Mouse (Mus musculus): ENCODE measurements around the gene Apeh. TPM values are rescaled to one million over a fixed set of nuclear protein-coding genes. Genes with fewer than 3 reads are reported as not detected.

The Apeh gene
- polyA plus RNA-seq, 1 experiment from 2014 or later, result 76.2 TPM

- Histone ChIP-seq H3K27ac (peak overlapping the region; percentile 89), H3K27me3 (ENCODE audit: low read depth, poor library complexity, severe bottlenecking) (no peaks in the 10 kb centered on the region), H3K36me3 (peaks cover 43% of the 10 kb centered on the region), H3K9me3 (replicated peaks) (no peaks in the 10 kb centered on the region), H3K4me3 (peak overlapping the region; percentile 96), H3K4me1 (peaks cover 30% of the 10 kb centered on the region)
- 70% methylated on average over 10 of the region's 10 CpGs for WGBS
- DNase-seq (ENCODE audit: low spot score), result no peak
Measured at GRCm38 (mm10) chr9:108093586-108093985, 820 bp downstream of the Apeh start.

GRCm38 (mm10) chr9:108090611-108091120, 3.7 kb downstream of the Apeh start:
- Histone ChIP-seq H3K27me3 (ENCODE audit: low read depth, poor library complexity, severe bottlenecking) (no peaks in the 10 kb centered on the region), H3K9me3 (replicated peaks) (no peaks in the 10 kb centered on the region), H3K4me3 (no peak overlapping the region), H3K36me3 (peaks cover 73% of the 10 kb centered on the region), H3K4me1 (peaks cover 26% of the 10 kb centered on the region), H3K27ac (no peak overlapping the region)
- DNase-seq (ENCODE audit: low spot score), result no peak
- 95% methylated on average over 7 of the region's 7 CpGs for WGBS

- no peak for DNase-seq (ENCODE audit: low spot score)
- H3K27ac ChIP-seq, result no peak overlapping the region
Measured at GRCm38 (mm10) chr9:108085261-108085660, 9.1 kb downstream of the Apeh start.

GRCm38 (mm10) chr9:108083561-108083960, 10.8 kb downstream of the Apeh start:
- H3K4me3 ChIP-seq, result no peak overlapping the region
- no peaks in the 10 kb centered on the region for H3K9me3 ChIP-seq (replicated peaks)
- WGBS, result 80% methylated on average over 6 of the region's 6 CpGs
- DNase-seq (ENCODE audit: low spot score), result no peak
- peaks cover 36% of the 10 kb centered on the region for H3K4me1 ChIP-seq
- peaks cover 58% of the 10 kb centered on the region for H3K27me3 ChIP-seq (ENCODE audit: low read depth, poor library complexity, severe bottlenecking)
- H3K27ac ChIP-seq, result no peak overlapping the region
- peaks cover 50% of the 10 kb centered on the region for H3K36me3 ChIP-seq

More at GRCm38 (mm10) chr9:108085261-108085660, 9.1 kb downstream of the Apeh start:
- Histone ChIP-seq H3K36me3 (peaks cover 67% of the 10 kb centered on the region), H3K4me1 (peaks cover 20% of the 10 kb centered on the region), H3K27me3 (ENCODE audit: low read depth, poor library complexity, severe bottlenecking) (peaks cover 53% of the 10 kb centered on the region), H3K4me3 (no peak overlapping the region), H3K9me3 (replicated peaks) (no peaks in the 10 kb centered on the region)
- WGBS, result 96% methylated on average over 4 of the region's 4 CpGs

GRCm38 (mm10) chr9:108082988-108083431, 11.4 kb downstream of the Apeh start, which contains the start of gene Rnf123:
Gene Rnf123 (minus strand): TSS chr9:108083346.
- no peak for DNase-seq (ENCODE audit: low spot score)
- H3K27me3 ChIP-seq (ENCODE audit: low read depth, poor library complexity, severe bottlenecking), result peaks cover 58% of the 10 kb centered on the region
- H3K27ac ChIP-seq, result no peak within 1 kb of the TSS

GRCm38 (mm10) chr9:108082549-108082948, 11.9 kb downstream of the Apeh start:
- no peak for DNase-seq (ENCODE audit: low spot score)
- Histone ChIP-seq H3K4me1 (peaks cover 46% of the 10 kb centered on the region), H3K27ac (no peak overlapping the region), H3K4me3 (peak overlapping the region; percentile 29), H3K36me3 (peaks cover 40% of the 10 kb centered on the region), H3K27me3 (ENCODE audit: low read depth, poor library complexity, severe bottlenecking) (peaks cover 58% of the 10 kb centered on the region), H3K9me3 (replicated peaks) (no peaks in the 10 kb centered on the region)
- WGBS, result 4% methylated on average over 19 of the region's 19 CpGs

More at GRCm38 (mm10) chr9:108082988-108083431, 11.4 kb downstream of the Apeh start, which contains the start of gene Rnf123:
- H3K4me3 ChIP-seq, result peak within 1 kb of the TSS; percentile 29
- 33% methylated on average over 12 of the region's 12 CpGs for WGBS
- H3K4me1 ChIP-seq, result peaks cover 42% of the 10 kb centered on the region
- H3K9me3 ChIP-seq (replicated peaks), result no peaks in the 10 kb centered on the region
- peaks cover 45% of the 10 kb centered on the region for H3K36me3 ChIP-seq

- DNase-seq (ENCODE audit: low spot score), result no peak
- Histone ChIP-seq H3K36me3 (peaks cover 16% of the 10 kb centered on the region), H3K4me3 (peak within 1 kb of the TSS; percentile 85), H3K4me1 (peaks cover 51% of the 10 kb centered on the region), H3K27ac (peak within 1 kb of the TSS; percentile 90), H3K9me3 (replicated peaks) (no peaks in the 10 kb centered on the region), H3K27me3 (ENCODE audit: low read depth, poor library complexity, severe bottlenecking) (peaks cover 54% of the 10 kb centered on the region)
- 74% methylated on average over 5 of the region's 5 CpGs for WGBS
Measured at GRCm38 (mm10) chr9:108080168-108080567, 14.2 kb downstream of the Apeh start, which contains the start of gene Mst1. Gene Mst1 (plus strand): TSS chr9:108080436.

GRCm38 (mm10) chr9:108073141-108073930, 21.1 kb downstream of the Apeh start:
- DNase-seq (ENCODE audit: low spot score), result no peak
- H3K36me3 ChIP-seq, result peaks cover 38% of the 10 kb centered on the region
- peaks cover 18% of the 10 kb centered on the region for H3K4me1 ChIP-seq
- no peak overlapping the region for H3K4me3 ChIP-seq
- WGBS, result 64% methylated on average over 7 of the region's 7 CpGs
- H3K9me3 ChIP-seq (replicated peaks), result no peaks in the 10 kb centered on the region
- no peaks in the 10 kb centered on the region for H3K27me3 ChIP-seq (ENCODE audit: low read depth, poor library complexity, severe bottlenecking)
- H3K27ac ChIP-seq, result no peak overlapping the region

- WGBS, result 55% methylated on average over 9 of the region's 9 CpGs
Measured at GRCm38 (mm10) chr9:108072481-108072924, 21.9 kb downstream of the Apeh start.

GRCm38 (mm10) chr9:108071801-108072200, 22.6 kb downstream of the Apeh start:
- no peak overlapping the region for H3K27ac ChIP-seq
- no peak for DNase-seq (ENCODE audit: low spot score)
- no peak overlapping the region for H3K4me3 ChIP-seq
- 93% methylated on average over 4 of the region's 4 CpGs for WGBS
- no peaks in the 10 kb centered on the region for H3K27me3 ChIP-seq (ENCODE audit: low read depth, poor library complexity, severe bottlenecking)
- H3K36me3 ChIP-seq, result peaks cover 49% of the 10 kb centered on the region
- peaks cover 8% of the 10 kb centered on the region; the same call in 1 of the 2 replicates for H3K4me1 ChIP-seq
- no peaks in the 10 kb centered on the region for H3K9me3 ChIP-seq (replicated peaks)

More at GRCm38 (mm10) chr9:108072481-108072924, 21.9 kb downstream of the Apeh start:
- H3K9me3 ChIP-seq (replicated peaks), result no peaks in the 10 kb centered on the region
- H3K27ac ChIP-seq, result no peak overlapping the region
- no peak overlapping the region for H3K4me3 ChIP-seq
- H3K36me3 ChIP-seq, result peaks cover 43% of the 10 kb centered on the region
- no peaks in the 10 kb centered on the region for H3K27me3 ChIP-seq (ENCODE audit: low read depth, poor library complexity, severe bottlenecking)
- H3K4me1 ChIP-seq, result peaks cover 13% of the 10 kb centered on the region; the same call in 1 of the 2 replicates
- DNase-seq (ENCODE audit: low spot score), result no peak

- no peak overlapping the region for H3K4me3 ChIP-seq
- no peaks in the 10 kb centered on the region for H3K9me3 ChIP-seq (replicated peaks)
- H3K36me3 ChIP-seq, result peaks cover 69% of the 10 kb centered on the region
- H3K27me3 ChIP-seq (ENCODE audit: low read depth, poor library complexity, severe bottlenecking), result no peaks in the 10 kb centered on the region
- no peak for DNase-seq (ENCODE audit: low spot score)
- H3K4me1 ChIP-seq, result peaks cover 8% of the 10 kb centered on the region; the same call in 1 of the 2 replicates
- H3K27ac ChIP-seq, result no peak overlapping the region
- 97% methylated on average over 7 of the region's 7 CpGs for WGBS
Measured at GRCm38 (mm10) chr9:108069529-108069928, 24.9 kb downstream of the Apeh start.

GRCm38 (mm10) chr9:108069007-108069406, 25.4 kb downstream of the Apeh start:
- Histone ChIP-seq H3K9me3 (replicated peaks) (no peaks in the 10 kb centered on the region), H3K4me1 (peaks cover 8% of the 10 kb centered on the region; the same call in 1 of the 2 replicates)

GRCm38 (mm10) chr9:108067900-108068299, 26.5 kb downstream of the Apeh start:
- peaks cover 2% of the 10 kb centered on the region; the same call in 1 of the 2 replicates for H3K4me1 ChIP-seq
- no peaks in the 10 kb centered on the region for H3K27me3 ChIP-seq (ENCODE audit: low read depth, poor library complexity, severe bottlenecking)
- no peaks in the 10 kb centered on the region for H3K9me3 ChIP-seq (replicated peaks)
- peaks cover 80% of the 10 kb centered on the region for H3K36me3 ChIP-seq
- H3K27ac ChIP-seq, result 0 out of 2 replicates have a peak overlapping the region, but pooled peaks have one; percentile 6
- H3K4me3 ChIP-seq, result no peak overlapping the region
- DNase-seq (ENCODE audit: low spot score), result peak; percentile 90
- WGBS, result 20% methylated on average over 8 of the region's 8 CpGs

More at GRCm38 (mm10) chr9:108069007-108069406, 25.4 kb downstream of the Apeh start:
- Histone ChIP-seq H3K27me3 (ENCODE audit: low read depth, poor library complexity, severe bottlenecking) (no peaks in the 10 kb centered on the region), H3K4me3 (no peak overlapping the region), H3K27ac (no peak overlapping the region), H3K36me3 (peaks cover 74% of the 10 kb centered on the region)
- WGBS, result 89% methylated on average over 9 of the region's 9 CpGs
- no peak for DNase-seq (ENCODE audit: low spot score)

Data from limb, embryonic 10.5 days (tissue).